Mouse (Mus musculus): ENCODE measurements around the gene Map3k5. TPM values are rescaled to one million over a fixed set of nuclear protein-coding genes. Genes with fewer than 3 reads are reported as not detected.
"Not testable (repeated sequence)": the region's sequence is repeated elsewhere in the genome, so short reads cannot be mapped to it uniquely, and the experiment has no call there.

Map3k5 gene
- polyA plus RNA-seq, 1 experiment from 2014 or later = 1.9 TPM

GRCm38 (mm10) chr10:19969831-19970460, 35.7 kb downstream of the Map3k5 start:
- Histone ChIP-seq H3K4me3 (no peak overlapping the region), H3K4me1 (peaks cover 20% of the 10 kb centered on the region), H3K4me2 (no peak overlapping the region), H3K9ac (no peak overlapping the region), H3K36me3 (no peaks in the 10 kb centered on the region), H3K9me3 (no peaks in the 10 kb centered on the region), H3K27ac (no peak overlapping the region), H3K27me3 (no peaks in the 10 kb centered on the region)
- ATAC-seq (ENCODE audit: borderline replicate concordance, extremely low read depth, low FRiP score, low TSS enrichment) = no peak
- WGBS = 80% methylated on average over 14 of the region's 14 CpGs

- H3K4me2 ChIP-seq; H3K9ac ChIP-seq; H3K27me3 ChIP-seq; H3K4me1 ChIP-seq; H3K4me3 ChIP-seq; H3K36me3 ChIP-seq; H3K27ac ChIP-seq; ATAC-seq (ENCODE audit: borderline replicate concordance, extremely low read depth, low FRiP score, low TSS enrichment); H3K9me3 ChIP-seq: not testable (repeated sequence)
- 81% methylated on average over 6 of the region's 7 CpGs for WGBS
These were observed 37.2 kb downstream of the Map3k5 start for GRCm38 (mm10) chr10:19971491-19971890.

- no peak overlapping the region for H3K4me2 ChIP-seq
- peaks cover 8% of the 10 kb centered on the region for H3K4me1 ChIP-seq
- no peaks in the 10 kb centered on the region for H3K36me3 ChIP-seq
- H3K27me3 ChIP-seq = no peaks in the 10 kb centered on the region
- no peak for ATAC-seq (ENCODE audit: borderline replicate concordance, extremely low read depth, low FRiP score, low TSS enrichment)
- no peaks in the 10 kb centered on the region for H3K9me3 ChIP-seq
- no peak overlapping the region for H3K4me3 ChIP-seq
- no peak overlapping the region for H3K27ac ChIP-seq
- 71% methylated on average over 12 of the region's 12 CpGs for whole genome bisulfite sequencing
- H3K9ac ChIP-seq = no peak overlapping the region
These were observed 39.2 kb downstream of the Map3k5 start for GRCm38 (mm10) chr10:19973321-19974108.

GRCm38 (mm10) chr10:19977557-19977956, 43.3 kb downstream of the Map3k5 start:
- Histone ChIP-seq H3K27me3 (no peaks in the 10 kb centered on the region), H3K4me2 (no peak overlapping the region), H3K9me3 (no peaks in the 10 kb centered on the region), H3K36me3 (no peaks in the 10 kb centered on the region), H3K4me3 (no peak overlapping the region), H3K4me1 (no peaks in the 10 kb centered on the region), H3K27ac (no peak overlapping the region), H3K9ac (no peak overlapping the region)
- 73% methylated on average over 3 of the region's 3 CpGs for WGBS
- no peak for ATAC-seq (ENCODE audit: borderline replicate concordance, extremely low read depth, low FRiP score, low TSS enrichment)

GRCm38 (mm10) chr10:19978662-19979199, 44.5 kb downstream of the Map3k5 start:
- Histone ChIP-seq H3K27me3 (no peaks in the 10 kb centered on the region), H3K9me3 (no peaks in the 10 kb centered on the region), H3K4me2 (no peak overlapping the region), H3K4me1 (no peaks in the 10 kb centered on the region), H3K27ac (no peak overlapping the region), H3K36me3 (no peaks in the 10 kb centered on the region), H3K4me3 (no peak overlapping the region), H3K9ac (no peak overlapping the region)
- 85% methylated on average over 5 of the region's 5 CpGs for WGBS
- ATAC-seq (ENCODE audit: borderline replicate concordance, extremely low read depth, low FRiP score, low TSS enrichment) = no peak

GRCm38 (mm10) chr10:19987736-19988135, 53.5 kb downstream of the Map3k5 start:
- H3K9me3 ChIP-seq = no peaks in the 10 kb centered on the region
- 66% methylated on average over 9 of the region's 9 CpGs for WGBS
- H3K9ac ChIP-seq = no peak overlapping the region
- no peaks in the 10 kb centered on the region for H3K4me1 ChIP-seq
- H3K4me2 ChIP-seq = no peak overlapping the region
- H3K27me3 ChIP-seq = no peaks in the 10 kb centered on the region
- ATAC-seq (ENCODE audit: borderline replicate concordance, extremely low read depth, low FRiP score, low TSS enrichment) = no peak
- no peaks in the 10 kb centered on the region for H3K36me3 ChIP-seq
- H3K27ac ChIP-seq = no peak overlapping the region
- H3K4me3 ChIP-seq = no peak overlapping the region

GRCm38 (mm10) chr10:19989986-19990385, 55.7 kb downstream of the Map3k5 start:
- Histone ChIP-seq H3K36me3 (no peaks in the 10 kb centered on the region), H3K4me1 (no peaks in the 10 kb centered on the region), H3K4me2 (no peak overlapping the region), H3K9me3 (no peaks in the 10 kb centered on the region), H3K27me3 (no peaks in the 10 kb centered on the region), H3K9ac (no peak overlapping the region), H3K27ac (no peak overlapping the region), H3K4me3 (no peak overlapping the region)
- no peak for ATAC-seq (ENCODE audit: borderline replicate concordance, extremely low read depth, low FRiP score, low TSS enrichment)
- 78% methylated on average over 6 of the region's 6 CpGs for WGBS

- no peak for ATAC-seq (ENCODE audit: borderline replicate concordance, extremely low read depth, low FRiP score, low TSS enrichment)
- Histone ChIP-seq H3K27ac (no peak overlapping the region), H3K4me2 (no peak overlapping the region), H3K36me3 (no peaks in the 10 kb centered on the region), H3K9ac (no peak overlapping the region), H3K4me1 (no peaks in the 10 kb centered on the region), H3K9me3 (no peaks in the 10 kb centered on the region), H3K4me3 (no peak overlapping the region), H3K27me3 (no peaks in the 10 kb centered on the region)
- WGBS = 30% methylated on average over 6 of the region's 6 CpGs
These were observed 56.4 kb downstream of the Map3k5 start for GRCm38 (mm10) chr10:19990638-19991037.

GRCm38 (mm10) chr10:19991237-19991865, 57.1 kb downstream of the Map3k5 start:
- no peaks in the 10 kb centered on the region for H3K4me1 ChIP-seq
- no peaks in the 10 kb centered on the region for H3K36me3 ChIP-seq
- no peak for ATAC-seq (ENCODE audit: borderline replicate concordance, extremely low read depth, low FRiP score, low TSS enrichment)
- no peaks in the 10 kb centered on the region for H3K9me3 ChIP-seq
- no peak overlapping the region for H3K9ac ChIP-seq
- WGBS = 56% methylated on average over 3 of the region's 3 CpGs
- H3K4me3 ChIP-seq = no peak overlapping the region
- no peak overlapping the region for H3K4me2 ChIP-seq
- H3K27me3 ChIP-seq = no peaks in the 10 kb centered on the region
- no peak overlapping the region for H3K27ac ChIP-seq

- WGBS = 19% methylated on average over 3 of the region's 3 CpGs
- no peaks in the 10 kb centered on the region for H3K9me3 ChIP-seq
- ATAC-seq (ENCODE audit: borderline replicate concordance, extremely low read depth, low FRiP score, low TSS enrichment) = no peak
- no peak overlapping the region for H3K4me2 ChIP-seq
- no peak overlapping the region for H3K27ac ChIP-seq
- no peaks in the 10 kb centered on the region for H3K4me1 ChIP-seq
- H3K36me3 ChIP-seq = no peaks in the 10 kb centered on the region
- H3K9ac ChIP-seq = no peak overlapping the region
- no peak overlapping the region for H3K4me3 ChIP-seq
- H3K27me3 ChIP-seq = no peaks in the 10 kb centered on the region
These were observed 57.6 kb downstream of the Map3k5 start for GRCm38 (mm10) chr10:19991866-19992252.

GRCm38 (mm10) chr10:19994469-19995450, 60.5 kb downstream of the Map3k5 start:
- no peak for ATAC-seq (ENCODE audit: borderline replicate concordance, extremely low read depth, low FRiP score, low TSS enrichment)
- no peak overlapping the region for H3K27ac ChIP-seq
- H3K4me2 ChIP-seq = no peak overlapping the region
- no peaks in the 10 kb centered on the region for H3K36me3 ChIP-seq
- no peak overlapping the region for H3K9ac ChIP-seq
- H3K9me3 ChIP-seq = no peaks in the 10 kb centered on the region
- WGBS = 56% methylated on average over 14 of the region's 14 CpGs
- no peaks in the 10 kb centered on the region for H3K27me3 ChIP-seq
- no peaks in the 10 kb centered on the region for H3K4me1 ChIP-seq
- no peak overlapping the region for H3K4me3 ChIP-seq

All from lung, embryonic 15.5 days (tissue).